Mouse (Mus musculus) layer of hippocampus, adult 9-10 months (tissue): ENCODE data around the gene Styxl1.

Experiments
- DNase-seq: peaks from one replicate; pipeline ENCODE4 v3.0.0; 2022; ENCODE audit warnings: low spot score

Gene Styxl1

GRCm38 (mm10) chr5:135764971-135765370 lies 13.2 kb downstream of the Styxl1 start:
- no peak for DNase-seq

GRCm38 (mm10) chr5:135763526-135763925 lies 14.7 kb downstream of the Styxl1 start:
- DNase-seq = peak; percentile 78

DNA sequence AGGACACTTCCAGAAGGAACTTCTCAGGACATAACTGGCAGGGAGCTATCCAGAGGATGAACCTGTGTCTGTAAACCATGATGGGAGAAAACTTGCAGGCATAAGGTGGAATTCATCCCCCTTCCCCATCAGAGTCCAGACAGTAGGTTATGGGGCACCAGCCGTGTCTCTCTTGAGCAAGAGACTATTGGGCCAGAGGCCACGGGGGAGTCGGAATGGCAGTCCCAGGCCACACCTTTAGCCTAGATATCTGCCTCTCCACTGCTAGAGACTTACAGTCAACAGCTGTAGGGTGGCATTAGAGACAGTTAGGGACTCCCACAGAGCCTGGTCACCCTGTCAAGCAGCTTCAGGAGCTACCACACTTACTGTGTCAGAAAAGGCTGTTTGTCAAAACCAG lies 16.3 kb downstream of the Styxl1 start:
- no peak for DNase-seq

GRCm38 (mm10) chr5:135751595-135751994 lies 26.6 kb downstream of the Styxl1 start:
- no peak for DNase-seq

DNA sequence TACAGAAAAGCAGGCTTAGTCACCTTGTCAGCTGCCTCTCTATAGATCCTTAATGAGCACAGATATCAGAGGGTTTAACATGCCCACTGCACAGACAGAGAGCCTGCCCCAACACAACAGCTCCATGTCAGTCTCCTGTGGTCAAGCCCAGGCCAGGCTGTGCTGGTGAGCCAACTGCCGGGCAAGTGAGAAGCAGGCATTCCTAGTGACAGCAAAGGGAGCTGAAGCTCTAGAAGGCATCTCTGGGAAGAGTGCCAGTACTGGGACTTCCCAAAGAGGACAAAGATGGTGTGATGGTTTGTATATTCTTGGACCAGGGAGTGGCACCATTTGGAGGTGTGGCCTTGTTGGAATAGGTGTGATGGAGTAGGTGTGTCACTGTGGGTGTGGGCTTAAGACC lies 27.1 kb downstream of the Styxl1 start:
- no peak for DNase-seq

DNA sequence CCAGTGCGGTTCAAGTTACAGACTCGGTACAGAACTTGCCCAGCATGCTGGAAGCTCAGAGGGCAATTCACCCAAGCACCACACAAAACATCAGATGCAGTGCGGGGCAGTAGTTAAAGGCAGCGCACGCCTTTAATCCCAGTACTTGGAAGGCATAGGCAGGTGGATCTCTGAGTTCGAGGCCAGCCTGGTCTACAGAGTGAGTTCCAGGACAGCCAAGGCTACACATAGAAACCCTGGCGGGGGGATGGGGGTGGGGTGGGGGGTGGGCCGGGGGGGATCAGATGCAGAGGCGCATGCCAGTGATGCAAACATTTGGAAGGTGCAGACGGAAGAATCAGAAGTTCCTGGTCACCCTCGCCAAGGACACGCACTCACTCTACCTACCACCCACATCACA lies 33.4 kb downstream of the Styxl1 start:
- DNase-seq = no peak

GRCm38 (mm10) chr5:135743741-135744609 lies 34.2 kb downstream of the Styxl1 start, which contains the start of gene Tmem120a:
Gene Tmem120a, minus strand, starts transcription at chr5:135744448.
- peak; percentile 79 for DNase-seq

DNA sequence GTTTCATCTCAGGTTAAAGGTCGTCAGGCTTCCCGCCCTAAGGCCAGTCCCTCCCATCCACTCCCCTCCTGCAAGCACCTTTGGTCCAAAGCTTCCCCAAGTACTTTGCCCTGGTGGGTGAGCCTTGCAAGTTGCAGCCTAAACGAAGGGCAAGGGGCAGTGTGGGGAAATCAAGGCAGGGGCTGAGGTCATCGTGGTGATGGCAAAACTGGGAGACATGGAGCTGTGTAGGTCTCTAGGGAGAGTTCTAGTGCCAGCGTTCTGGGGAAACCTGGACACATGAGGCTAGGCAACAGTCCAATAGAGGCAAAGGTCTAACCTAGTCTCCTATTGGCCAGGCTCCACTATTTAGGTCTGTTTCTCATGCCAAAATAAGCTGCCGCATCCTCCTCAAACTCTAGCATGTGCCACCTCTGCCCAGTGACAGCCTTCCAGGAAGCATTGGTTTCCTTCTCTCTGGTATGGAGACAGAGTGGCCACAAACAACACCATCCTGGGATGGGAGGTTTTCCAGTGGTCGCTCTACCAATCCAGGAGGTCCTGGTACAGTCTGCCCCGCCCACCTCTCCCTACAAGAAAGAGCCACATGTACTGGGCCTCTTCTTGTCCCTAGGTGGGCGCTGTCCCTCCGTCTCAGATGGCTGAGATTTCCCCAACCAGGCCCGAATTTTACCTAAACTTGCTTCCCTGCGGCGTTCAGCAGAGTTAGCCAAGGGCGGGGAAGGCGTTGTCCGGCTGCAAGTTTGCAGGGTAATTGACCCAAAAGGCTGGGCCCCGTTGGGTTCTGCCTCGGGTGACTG lies 35.0 kb downstream of the Styxl1 start:
- DNase-seq = no peak

DNA sequence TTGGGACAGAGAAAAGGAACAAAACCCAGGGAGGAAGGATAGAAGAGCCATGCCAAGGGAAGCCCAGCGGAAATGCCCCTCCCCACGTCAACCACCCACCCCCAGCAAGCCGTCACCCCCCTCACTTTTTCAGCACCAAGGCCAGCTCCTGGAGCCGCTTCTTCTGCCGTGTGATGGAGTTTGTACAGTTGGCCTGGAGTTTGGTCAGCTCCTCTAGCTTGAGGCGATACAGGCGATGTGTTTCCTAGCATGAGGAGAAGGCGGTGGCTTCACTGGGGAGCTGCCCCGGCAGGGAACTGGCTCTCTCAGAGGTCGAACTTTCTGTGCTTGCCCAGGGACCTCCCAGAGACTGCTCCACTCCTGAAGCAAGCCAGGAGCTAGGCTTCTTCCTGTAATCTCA lies 36.0 kb downstream of the Styxl1 start:
- no peak for DNase-seq

DNA sequence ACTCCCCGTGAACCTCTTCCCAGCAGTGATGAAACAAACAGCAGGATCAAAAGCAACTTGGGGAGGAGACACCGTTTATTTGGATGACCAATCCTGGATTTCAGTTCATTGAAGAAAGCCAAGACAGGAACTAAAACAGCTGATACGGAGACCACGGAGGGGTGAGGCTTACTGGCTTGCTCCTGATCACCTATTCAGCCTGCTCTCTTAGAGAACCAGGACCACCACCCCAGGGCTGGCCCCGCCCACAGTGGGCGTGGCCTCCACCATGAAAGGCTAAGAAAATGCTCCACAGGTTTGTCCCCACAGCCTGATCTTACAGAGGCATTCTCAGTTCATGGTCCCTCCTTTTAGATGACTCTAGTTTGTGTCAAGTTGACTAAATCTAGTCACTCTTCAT lies 39.9 kb downstream of the Styxl1 start:
- no peak for DNase-seq

DNA sequence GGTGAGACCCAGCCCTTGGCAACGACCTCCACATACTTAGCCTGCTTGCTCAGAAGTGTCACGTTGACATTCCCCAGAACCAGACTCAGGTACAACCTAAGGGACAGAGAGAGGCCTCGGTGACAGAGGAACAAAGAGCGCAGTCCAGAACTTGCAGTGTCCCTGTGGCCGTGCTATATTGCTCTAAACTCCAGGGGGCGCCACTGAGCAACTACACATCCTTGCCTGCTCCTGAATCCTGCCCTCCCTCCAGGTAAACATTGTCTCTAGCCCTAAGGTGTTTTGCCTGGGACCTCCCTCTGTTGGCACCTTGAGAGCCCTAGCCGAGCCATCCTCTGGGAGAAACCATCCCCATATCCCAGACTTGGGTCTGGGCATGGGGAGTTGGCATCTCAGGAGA lies 41.0 kb downstream of the Styxl1 start:
- DNase-seq = no peak

GRCm38 (mm10) chr5:135736544-135736943 lies 41.6 kb downstream of the Styxl1 start:
- DNase-seq = no peak

DNA sequence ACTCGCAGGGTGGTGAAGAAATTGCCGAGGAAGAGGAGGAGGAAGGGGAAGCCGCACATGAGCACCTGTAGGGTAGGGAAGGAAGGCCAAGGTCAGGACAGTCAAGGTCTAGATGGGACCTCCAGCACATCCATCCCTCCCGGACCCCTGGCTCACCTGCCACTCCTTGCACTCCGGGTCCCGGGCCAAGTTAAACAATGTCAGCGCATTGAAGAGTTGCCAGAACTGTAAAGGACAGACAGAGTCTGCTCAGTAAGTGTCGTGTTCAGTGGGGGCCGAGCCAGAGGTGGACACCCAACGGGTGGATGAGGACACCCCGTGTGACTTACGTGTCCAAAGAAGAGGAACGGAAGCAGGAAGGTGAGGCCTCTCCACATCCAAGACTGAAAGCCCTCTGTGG lies 42.4 kb downstream of the Styxl1 start:
- DNase-seq = no peak

DNA sequence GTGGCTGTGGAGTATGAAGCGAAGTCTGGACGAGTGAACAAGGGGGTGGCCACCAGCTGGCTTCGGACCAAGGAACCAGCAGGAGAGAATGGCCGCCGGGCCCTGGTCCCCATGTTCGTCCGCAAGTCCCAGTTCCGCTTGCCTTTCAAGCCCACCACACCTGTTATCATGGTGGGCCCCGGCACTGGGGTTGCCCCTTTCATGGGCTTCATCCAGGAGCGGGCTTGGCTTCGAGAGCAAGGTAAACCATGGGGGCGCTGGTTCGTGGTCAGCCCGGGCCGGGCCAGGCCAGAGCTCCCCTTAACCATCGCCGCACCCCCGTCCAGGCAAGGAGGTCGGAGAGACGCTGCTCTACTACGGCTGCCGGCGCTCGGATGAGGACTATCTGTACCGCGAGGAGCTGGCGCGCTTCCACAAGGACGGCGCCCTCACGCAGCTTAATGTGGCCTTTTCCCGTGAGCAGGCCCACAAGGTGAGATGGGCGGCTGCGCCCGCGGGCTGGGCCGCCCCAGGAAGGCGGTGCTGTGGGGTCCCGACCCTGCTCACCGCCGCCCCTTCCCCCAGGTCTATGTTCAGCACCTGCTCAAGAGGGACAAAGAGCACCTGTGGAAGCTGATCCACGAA lies 44.0 kb downstream of the Styxl1 start:
- DNase-seq = no peak

- DNase-seq = no peak
Observed at GRCm38 (mm10) chr5:135733071-135733470, 45.1 kb downstream of the Styxl1 start.

DNA sequence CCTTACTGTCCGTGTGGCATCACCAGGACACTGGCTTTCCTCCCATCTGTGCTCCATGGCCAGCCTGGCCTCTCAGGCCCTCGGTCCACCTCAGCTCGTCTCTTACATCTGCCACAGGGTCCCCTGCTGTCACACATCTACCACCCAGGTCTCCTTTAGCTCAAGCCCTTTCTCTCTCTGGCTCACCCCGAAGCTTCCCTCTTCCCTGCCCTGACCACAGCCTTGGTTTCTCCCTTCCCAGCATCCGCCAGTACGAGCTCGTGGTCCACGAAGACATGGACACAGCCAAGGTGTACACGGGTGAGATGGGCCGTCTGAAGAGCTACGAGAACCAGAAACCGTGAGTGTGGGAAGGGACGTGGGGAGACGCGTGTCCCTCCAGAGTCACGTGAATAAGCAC lies 46.9 kb downstream of the Styxl1 start:
- DNase-seq = no peak

DNA sequence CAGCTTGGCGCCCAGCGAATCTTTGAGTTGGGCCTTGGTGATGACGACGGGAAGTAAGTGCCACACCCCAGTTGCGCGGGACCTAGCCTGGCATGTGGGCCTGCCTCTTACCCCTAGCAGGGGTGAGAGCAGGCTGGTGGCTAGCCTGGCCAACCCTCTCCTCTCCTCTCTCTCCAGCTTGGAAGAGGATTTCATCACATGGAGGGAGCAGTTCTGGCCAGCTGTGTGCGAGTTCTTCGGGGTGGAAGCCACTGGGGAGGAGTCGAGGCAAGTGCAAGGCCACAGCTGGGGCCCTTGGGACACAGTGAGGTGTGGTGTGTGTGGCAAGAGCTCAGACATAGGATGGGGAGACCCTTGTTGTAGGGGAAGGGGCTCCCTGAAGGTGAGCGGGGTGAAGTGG lies 47.3 kb downstream of the Styxl1 start:
- DNase-seq = no peak

DNA sequence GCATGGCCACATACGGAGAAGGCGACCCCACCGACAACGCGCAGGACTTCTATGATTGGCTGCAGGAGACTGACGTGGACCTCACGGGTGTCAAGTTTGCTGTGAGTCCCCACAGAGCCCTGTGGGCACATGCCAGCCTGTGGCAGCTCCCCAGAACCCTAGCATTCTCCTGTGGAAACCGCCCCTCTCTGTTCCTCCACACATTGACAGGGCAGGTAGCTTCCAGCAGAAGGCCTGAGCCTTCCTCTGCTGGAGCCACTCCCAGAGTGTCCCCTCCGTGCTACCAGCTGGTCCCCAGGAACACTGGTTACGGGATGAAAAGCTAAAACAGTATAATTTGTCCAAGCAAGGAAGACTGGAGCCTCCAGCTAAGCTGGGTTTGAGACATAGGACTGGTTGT lies 47.9 kb downstream of the Styxl1 start:
- DNase-seq = no peak

DNA sequence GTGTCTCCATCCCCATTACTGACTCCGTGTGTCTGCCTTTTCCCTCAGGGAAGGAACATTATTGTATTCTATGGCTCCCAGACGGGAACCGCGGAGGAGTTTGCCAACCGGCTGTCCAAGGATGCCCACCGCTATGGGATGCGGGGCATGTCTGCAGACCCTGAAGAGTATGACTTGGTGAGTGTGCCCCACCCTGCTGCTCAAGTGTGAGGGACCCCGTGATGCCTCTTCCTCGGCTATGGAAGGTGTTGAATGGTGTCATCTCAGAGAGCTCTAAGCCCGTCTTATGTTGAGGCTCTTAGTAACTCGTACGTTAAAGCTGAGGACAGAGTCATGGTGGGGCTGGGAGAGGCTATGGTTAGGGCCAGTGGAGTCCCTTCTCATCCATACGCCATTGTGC lies 48.8 kb downstream of the Styxl1 start:
- DNase-seq = no peak

GRCm38 (mm10) chr5:135728361-135728760 lies 49.8 kb downstream of the Styxl1 start:
- no peak for DNase-seq

GRCm38 (mm10) chr5:135727871-135728270 lies 50.3 kb downstream of the Styxl1 start:
- DNase-seq = no peak

GRCm38 (mm10) chr5:135726641-135727346 lies 51.4 kb downstream of the Styxl1 start:
- no peak for DNase-seq
